Mouse (Mus musculus) heart, adult 2 months (tissue): ENCODE data around the gene Ankdd1b.

Experiments used
- CTCF ChIP-seq: fragments of 200-600 bp; IDR thresholded peaks from 2 replicates; pipeline ENCODE4 v1.8.1; 2022; ENCODE audit warnings: antibody characterized with exemption, mild to moderate bottlenecking, moderate library complexity
- EP300 ChIP-seq: fragments of 200-500 bp; IDR thresholded peaks from 2 replicates; pipeline ENCODE4 v1.6.1; 2011; ENCODE audit warnings: low read depth, low read length, control low read depth; ENCODE audit not compliant: insufficient read depth
- POLR2A ChIP-seq: fragments of 200-500 bp; IDR thresholded peaks from 2 replicates; pipeline ENCODE4 v1.6.1; 2011; ENCODE audit warnings: mild to moderate bottlenecking, low read depth, low read length, control low read depth; ENCODE audit not compliant: insufficient read depth

- TF ChIP-seq EP300 (no peak), CTCF (no peak), POLR2A (no peak)
Measured at GRCm38 (mm10) chr13:96505661-96506060, 34.7 kb upstream of the Ankdd1b start.
